Mouse (Mus musculus) thymus, postnatal 36 days (tissue): Measurements from ENCODE around the gene Mea1.
A peak's percentile ranks its signal among the peaks of the same experiment; 100 is the strongest.

Experiments used
- DNase-seq, 2 experiments: peaks; one replicate each; pipeline ENCODE4 v3.0.0; 2022; ENCODE audit warnings: mixed read lengths in 2 of 2

The Mea1 gene

GRCm38 (mm10) chr17:46673850-46674529, 4.6 kb upstream of the Mea1 start, which contains the start of gene Rrp36:
Gene Rrp36 (minus strand): TSS chr17:46674352.
- peak; percentile 83 to 87 for DNase-seq

GRCm38 (mm10) chr17:46674530-46675283, 3.9 kb upstream of the Mea1 start:
- peak in 1 of 2 experiments; percentile 48 for DNase-seq

- no peak for DNase-seq
These were observed 318 bp downstream of the Mea1 start for GRCm38 (mm10) chr17:46678911-46679310.

GRCm38 (mm10) chr17:46679843-46680759, 1.5 kb downstream of the Mea1 start:
- DNase-seq = peak; percentile 44 to 53

GRCm38 (mm10) chr17:46680760-46681373, 2.3 kb downstream of the Mea1 start, which contains the start of gene Klhdc3:
Gene Klhdc3 (minus strand): TSS chr17:46680914.
- DNase-seq = peak; percentile 96 to 98

GRCm38 (mm10) chr17:46681466-46682118, 3.0 kb downstream of the Mea1 start:
- DNase-seq = peak in 1 of 2 experiments; percentile 38

GRCm38 (mm10) chr17:46682654-46683389, 4.2 kb downstream of the Mea1 start:
- no peak for DNase-seq

- no peak for DNase-seq
These were observed 7.3 kb downstream of the Mea1 start for GRCm38 (mm10) chr17:46685913-46686312.

GRCm38 (mm10) chr17:46690665-46691064, 12.1 kb downstream of the Mea1 start:
- DNase-seq = no peak

GRCm38 (mm10) chr17:46691390-46691789, 12.8 kb downstream of the Mea1 start:
- DNase-seq = no peak

GRCm38 (mm10) chr17:46694517-46695063, 16.0 kb downstream of the Mea1 start:
- DNase-seq = no peak

GRCm38 (mm10) chr17:46698515-46698914, 19.9 kb downstream of the Mea1 start:
- DNase-seq = no peak

GRCm38 (mm10) chr17:46699245-46699644, 20.7 kb downstream of the Mea1 start:
- DNase-seq = no peak

- no peak for DNase-seq
These were observed 21.3 kb downstream of the Mea1 start for GRCm38 (mm10) chr17:46699912-46700311.

- DNase-seq = no peak
These were observed 22.9 kb downstream of the Mea1 start for GRCm38 (mm10) chr17:46701489-46701888.

GRCm38 (mm10) chr17:46702100-46702499, 23.5 kb downstream of the Mea1 start:
- DNase-seq = no peak

GRCm38 (mm10) chr17:46702506-46702905, 23.9 kb downstream of the Mea1 start:
- DNase-seq = no peak

- DNase-seq = peak; percentile 30 to 45
These were observed 25.6 kb downstream of the Mea1 start for GRCm38 (mm10) chr17:46703971-46704886.
